Mouse (Mus musculus): Measurements from ENCODE around the gene Adamts20.

Adamts20 gene

DNA sequence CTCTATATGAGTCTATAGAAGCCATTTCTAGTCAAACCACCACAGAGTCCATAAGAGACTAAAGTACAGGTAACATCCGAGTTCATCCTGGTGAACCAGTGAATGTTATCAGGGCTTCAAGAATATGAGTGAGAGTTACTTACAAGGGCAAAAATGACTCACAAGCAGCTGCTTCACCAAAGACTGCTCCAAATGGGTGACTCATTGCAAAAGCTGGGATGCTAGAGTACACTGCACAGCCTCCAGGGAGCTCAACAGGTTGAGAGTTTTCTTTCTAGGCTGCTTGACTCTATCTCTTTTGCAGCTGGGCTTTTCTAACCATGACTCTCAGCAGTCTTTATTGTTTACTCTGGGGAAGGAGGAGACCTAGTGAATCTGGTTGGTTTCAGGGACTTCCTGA lies 237.8 kb downstream of the Adamts20 start:
- Histone ChIP-seq H3K4me3 (replicated peaks; ENCODE audit: low read length) (no peak overlapping the region), H3K4me1 (replicated peaks; ENCODE audit: low read depth, low read length) (no peaks in the 10 kb centered on the region), H3K27me3 (ENCODE audit: insufficient read depth, low read length) (no peaks in the 10 kb centered on the region), H3K9me3 (ENCODE audit: low read length) (peaks cover 13% of the 10 kb centered on the region; the same call in 1 of the 2 replicates), H3K36me3 (ENCODE audit: insufficient read depth, low read length) (no peaks in the 10 kb centered on the region)
- no peak for TF ChIP-seq POU5F1 (IDR thresholded peaks at IDR 0.05; ENCODE audit: borderline replicate concordance, low read length)

DNA sequence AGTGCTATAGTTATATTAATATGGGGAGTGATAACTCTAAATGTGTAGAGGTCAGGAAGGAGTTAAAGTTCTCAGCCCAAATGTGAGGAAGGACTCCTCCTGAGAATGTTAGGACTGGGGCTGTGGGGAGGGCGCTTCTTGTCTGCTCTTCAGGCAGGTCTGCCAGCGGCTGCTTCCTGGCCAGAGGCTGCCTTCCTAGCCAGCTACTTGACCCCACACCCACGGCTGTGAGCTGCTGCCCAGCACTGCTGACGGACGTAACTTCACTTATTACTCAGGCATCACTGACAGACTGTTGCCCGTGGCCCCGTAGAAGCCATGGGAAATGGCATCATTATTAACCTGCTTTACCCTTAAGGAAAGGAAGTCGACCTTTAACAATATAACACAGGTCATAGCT lies 242.1 kb downstream of the Adamts20 start:
- TF ChIP-seq POU5F1 (IDR thresholded peaks at IDR 0.05; ENCODE audit: borderline replicate concordance, low read length) (no peak), CTCF (conservative IDR thresholded peaks at IDR 0.05; ENCODE audit: low read length) (no peak)
- Histone ChIP-seq H3K36me3 (ENCODE audit: insufficient read depth, low read length) (no peaks in the 10 kb centered on the region), H3K27me3 (ENCODE audit: insufficient read depth, low read length) (no peaks in the 10 kb centered on the region), H3K4me1 (replicated peaks; ENCODE audit: low read depth, low read length) (no peaks in the 10 kb centered on the region), H3K9me3 (ENCODE audit: low read length) (peaks cover 13% of the 10 kb centered on the region; the same call in 1 of the 2 replicates), H3K4me3 (replicated peaks; ENCODE audit: low read length) (no peak overlapping the region)

DNA sequence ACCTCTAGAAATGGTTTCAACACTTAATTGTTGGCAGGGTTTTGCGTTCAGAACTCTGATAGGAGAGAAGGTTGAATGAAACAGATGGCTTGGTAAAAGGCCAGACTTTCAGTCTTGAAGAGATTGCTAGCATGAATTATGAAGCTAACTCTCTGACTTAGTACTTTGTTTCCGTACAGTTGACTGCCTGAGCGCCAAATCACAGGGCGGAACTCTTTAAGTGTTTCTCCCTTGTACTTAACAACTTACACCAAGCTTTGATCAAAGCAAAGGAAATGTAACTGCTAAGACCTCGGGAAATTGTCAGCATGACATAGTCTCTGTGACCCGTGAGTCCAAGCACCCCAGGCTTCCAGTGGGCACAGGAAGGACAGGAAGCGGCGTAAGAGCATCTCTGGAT lies 244.5 kb downstream of the Adamts20 start:
- H3K27me3 ChIP-seq (ENCODE audit: insufficient read depth, low read length), result no peaks in the 10 kb centered on the region
- TF ChIP-seq NANOG (IDR thresholded peaks at IDR 0.05; ENCODE audit: borderline replicate concordance, low read length) (no peak), CTCF (conservative IDR thresholded peaks at IDR 0.05; ENCODE audit: low read length) (no peak), POU5F1 (IDR thresholded peaks at IDR 0.05; ENCODE audit: borderline replicate concordance, low read length) (no peak)
- no peaks in the 10 kb centered on the region for H3K36me3 ChIP-seq (ENCODE audit: insufficient read depth, low read length)
- H3K4me1 ChIP-seq (replicated peaks; ENCODE audit: low read depth, low read length), result no peaks in the 10 kb centered on the region
- H3K4me3 ChIP-seq (replicated peaks; ENCODE audit: low read length), result no peak overlapping the region
- H3K9me3 ChIP-seq (ENCODE audit: low read length), result peaks cover 10% of the 10 kb centered on the region; the same call in 1 of the 2 replicates

Measured in E14TG2a.4 (cell line).